Mouse (Mus musculus) B cell, adult 67 days (primary cell): ENCODE results near the gene Rnaseh2a. TPM values are rescaled to one million over a fixed set of nuclear protein-coding genes. Genes with fewer than 3 reads are reported as not detected.

Experiments used
- total RNA-seq, 2 experiments: library from RNA; stranded (reverse); gene quantifications; 4 replicates each; pipeline ENCODE4 v1.2.4; 2023

Rnaseh2a gene
- 10 to 100 TPM; 35.8 to 48.7 TPM for total RNA-seq

GRCm38 (mm10) chr8:84969241-84970134 lies at the start of gene Rnaseh2a, which contains the start of the genes Gm49661 and Prdx2:
Rnaseh2a (minus strand) TSS chr8:84969767.
Gm49661 (minus strand) TSS chr8:84969433.
Prdx2 (plus strand) TSS chr8:84969587.

GRCm38 (mm10) chr8:85014431-85014830 lies 44.9 kb upstream of the Rnaseh2a start, which contains the start of gene Best2:
Best2 (minus strand) TSS chr8:85014531.

DNA sequence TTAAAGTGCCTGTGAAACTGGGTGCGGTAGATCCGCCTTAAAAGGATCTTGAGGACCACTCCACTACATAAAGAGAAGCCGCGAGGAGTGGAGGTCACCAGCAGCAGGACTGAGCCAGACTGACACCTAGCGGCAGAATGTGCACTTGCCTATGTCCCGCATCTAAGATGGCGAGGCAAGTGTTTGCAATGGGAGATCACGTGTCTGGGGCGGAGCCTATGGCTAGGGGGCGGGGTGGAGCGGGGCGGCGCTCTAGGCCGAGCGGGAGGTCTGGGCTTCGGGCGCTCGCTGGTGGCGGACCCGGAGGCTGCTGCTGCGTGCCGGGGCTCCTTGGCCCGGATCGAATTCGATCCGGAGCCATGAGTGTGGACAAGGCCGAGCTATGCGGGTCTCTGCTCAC lies 20.8 kb upstream of the Rnaseh2a start, which contains the start of gene Hook2:
Gene Hook2 (plus strand): TSS at position 255 of the 400 bp plus-strand sequence.

DNA sequence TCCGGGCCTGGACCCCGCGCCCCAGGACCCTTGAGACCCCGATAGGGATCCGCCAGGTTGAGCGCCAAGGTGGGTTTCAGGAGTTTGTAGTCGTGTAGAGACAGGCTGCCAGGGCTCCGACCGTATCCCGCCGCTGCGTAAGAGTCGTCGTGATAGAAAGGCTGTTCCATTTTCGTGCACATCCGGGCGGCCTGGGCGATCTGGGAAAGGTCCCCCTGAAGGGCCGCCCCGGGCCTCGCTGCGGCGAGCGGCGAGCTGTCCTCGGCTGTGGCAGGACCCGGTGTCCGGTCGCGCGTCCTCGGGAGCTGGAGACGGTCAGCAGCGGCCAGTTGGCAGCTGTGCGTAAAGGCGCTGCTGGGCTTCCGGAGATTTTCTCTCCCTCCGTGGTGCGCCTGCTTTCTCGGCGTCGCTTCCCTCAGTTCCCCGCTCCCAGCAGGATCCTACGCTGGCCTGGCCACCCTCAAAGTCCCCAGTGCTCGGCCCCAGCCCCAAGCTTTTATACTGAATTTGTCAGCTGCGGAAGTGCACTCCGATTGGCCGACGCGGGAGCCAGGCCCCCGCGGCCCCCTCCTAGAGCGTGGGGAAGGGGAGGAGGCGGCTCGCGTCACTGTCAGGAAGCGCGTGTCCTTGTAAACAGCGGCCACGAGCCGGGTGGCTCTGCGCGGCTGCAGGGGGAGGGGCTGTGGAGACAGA lies 8.8 kb upstream of the Rnaseh2a start, which contains the start of gene Junb:
Gene Junb (minus strand): TSS at position 471 of the 693 bp plus-strand sequence.

GRCm38 (mm10) chr8:84946528-84947240 lies 22.9 kb downstream of the Rnaseh2a start, which contains the start of gene Rtbdn:
Rtbdn (plus strand) TSS chr8:84946991.

GRCm38 (mm10) chr8:84936962-84937546 lies 32.5 kb downstream of the Rnaseh2a start, which contains the start of gene Mast1:
Mast1 (minus strand) TSS chr8:84937359.

GRCm38 (mm10) chr8:84908421-84909161 lies 61.0 kb downstream of the Rnaseh2a start, which contains the start of gene Dnase2a:
Dnase2a (plus strand) TSS chr8:84908560.

Other genes with a start within 250 kb of the Rnaseh2a start
- not detected for gene G430095P16Rik, start 246.8 kb downstream of the Rnaseh2a start, total RNA-seq
- 1 to 10 TPM; 2.1 to 3.5 TPM for gene Nfix, start 169.4 kb downstream of the Rnaseh2a start, total RNA-seq
- gene Dand5, start 146.9 kb downstream of the Rnaseh2a start, total RNA-seq, result 1 to 10 TPM; 3.7 TPM
- 10 to 100 TPM; 11.6 to 15.1 TPM for gene Gadd45gip1, start 138.2 kb downstream of the Rnaseh2a start, total RNA-seq
- gene Rad23a, start 129.1 kb downstream of the Rnaseh2a start, total RNA-seq, result 10 to 100 TPM; 50.4 to 66.1 TPM
- gene Calr, start 122.8 kb downstream of the Rnaseh2a start, total RNA-seq, result 100 to 1,000 TPM; 565 to 613 TPM
- 10 to 100 TPM; 77.3 to 81.2 TPM for gene Farsa, start 112.8 kb downstream of the Rnaseh2a start, total RNA-seq
- gene Syce2, start 97.7 kb downstream of the Rnaseh2a start, total RNA-seq, result 1 to 10 TPM; 5.8 to 8.6 TPM
- 10 to 100 TPM; 22.0 to 32.9 TPM for gene Gcdh, start 75.8 kb downstream of the Rnaseh2a start, total RNA-seq
- not detected for gene Klf1, start 67.8 kb downstream of the Rnaseh2a start, total RNA-seq
- gene Dnase2a, start 61.2 kb downstream of the Rnaseh2a start, total RNA-seq, result 10 to 100 TPM; 62.8 to 69.8 TPM
- under 1 TPM; 0.30 to 0.32 TPM for gene Mast1, start 32.4 kb downstream of the Rnaseh2a start, total RNA-seq
- not detected for gene Rtbdn, start 22.8 kb downstream of the Rnaseh2a start, total RNA-seq
- not detected for gene Gm49661, start 334 bp downstream of the Rnaseh2a start, total RNA-seq
- 10 to 100 TPM; 49.2 to 58.7 TPM for gene Prdx2, start 180 bp downstream of the Rnaseh2a start, total RNA-seq
- gene Junb, start 9.0 kb upstream of the Rnaseh2a start, total RNA-seq, result 1,000 to 10,000 TPM in 1 of 2 experiments, 100 to 1,000 TPM in 1; 703 to 1,140 TPM
- 1 to 10 TPM; 6.2 to 7.5 TPM for gene Hook2, start 20.8 kb upstream of the Rnaseh2a start, total RNA-seq
- not detected for gene Best2, start 44.8 kb upstream of the Rnaseh2a start, total RNA-seq
- gene Asna1, start 55.5 kb upstream of the Rnaseh2a start, total RNA-seq, result 10 to 100 TPM; 74.7 to 77.8 TPM
- gene Trir, start 57.1 kb upstream of the Rnaseh2a start, total RNA-seq, result 100 to 1,000 TPM; 207 to 213 TPM
- 10 to 100 TPM; 43.3 to 52.5 TPM for gene Tnpo2, start 67.1 kb upstream of the Rnaseh2a start, total RNA-seq
- gene Fbxw9, start 90.3 kb upstream of the Rnaseh2a start, total RNA-seq, result 10 to 100 TPM; 12.4 to 17.5 TPM
- not detected for gene Gm5741, start 98.2 kb upstream of the Rnaseh2a start, total RNA-seq
- gene Dhps, start 102.0 kb upstream of the Rnaseh2a start, total RNA-seq, result 100 to 1,000 TPM; 112 to 143 TPM
- 10 to 100 TPM; 43.3 to 49.1 TPM for gene Wdr83os, start 111.0 kb upstream of the Rnaseh2a start, total RNA-seq
- 10 to 100 TPM; 15.8 to 22.6 TPM for gene Wdr83, start 111.5 kb upstream of the Rnaseh2a start, total RNA-seq
- 100 to 1,000 TPM; 166 to 174 TPM for gene Man2b1, start 113.5 kb upstream of the Rnaseh2a start, total RNA-seq
- gene Zfp791, start 153.3 kb upstream of the Rnaseh2a start, total RNA-seq, result under 1 TPM; 0.30 to 0.35 TPM
- gene Cks1brt, start 182.2 kb upstream of the Rnaseh2a start, total RNA-seq, result not detected